Mouse (Mus musculus): Measurements from ENCODE around the gene Gm49358. TPM values are rescaled to one million over a fixed set of nuclear protein-coding genes. Genes with fewer than 3 reads are reported as not detected.

The Gm49358 gene
- polyA plus RNA-seq, 1 experiment, result not detected

DNA sequence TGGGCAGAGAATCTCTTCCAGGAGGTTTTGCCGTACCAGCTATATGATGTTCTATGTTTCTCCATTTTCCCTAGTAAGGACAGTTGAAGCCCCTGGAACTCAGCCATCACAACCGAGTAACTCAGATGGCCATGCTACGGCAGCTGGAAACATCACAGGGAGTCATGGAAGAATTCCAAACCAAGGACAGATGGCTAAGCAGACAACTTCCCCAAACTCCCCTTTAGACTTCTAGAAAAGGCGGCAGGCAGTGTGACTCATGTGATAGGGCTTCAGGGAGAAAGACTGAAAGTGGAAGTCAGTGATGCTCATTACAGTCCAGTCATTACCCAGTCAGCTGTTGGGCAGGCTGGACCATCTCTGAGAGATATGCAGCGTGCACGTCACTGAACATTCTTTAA lies 8.5 kb downstream of the Gm49358 start:
- H3K4me1 ChIP-seq (ENCODE audit: control insufficient read depth), result no peaks in the 10 kb centered on the region
- TF ChIP-seq TAL1 (IDR thresholded peaks at IDR 0.05; ENCODE audit: low read length) (no peak), GATA1 (IDR thresholded peaks at IDR 0.05; ENCODE audit: low read length) (no peak)
- no peaks in the 10 kb centered on the region for H3K9me3 ChIP-seq (ENCODE audit: control insufficient read depth, low read length)
- H3K36me3 ChIP-seq (ENCODE audit: control insufficient read depth), result no peaks in the 10 kb centered on the region
- no peak overlapping the region for H3K4me3 ChIP-seq (replicated peaks)
- peaks cover 3% of the 10 kb centered on the region; the same call in 1 of the 2 replicates for H3K27me3 ChIP-seq (ENCODE audit: control insufficient read depth)

DNA sequence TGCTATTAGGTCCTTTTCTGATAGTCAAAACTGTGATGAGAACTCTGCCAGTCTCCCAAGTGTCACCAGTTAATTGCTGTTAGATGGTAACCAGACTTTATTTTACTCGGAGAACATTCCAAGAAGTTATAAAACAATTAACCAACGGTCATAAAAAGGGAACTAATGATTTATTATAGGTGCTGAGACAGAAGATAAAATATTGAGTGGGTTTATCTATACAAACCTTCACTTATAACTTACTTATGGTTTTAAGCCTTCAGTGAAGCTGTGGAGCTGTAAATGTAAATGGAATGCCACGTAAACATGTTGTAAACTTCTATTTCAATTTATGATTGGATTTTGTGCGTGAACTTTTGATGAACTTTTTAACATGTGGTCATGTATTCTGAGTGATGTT lies 9.6 kb downstream of the Gm49358 start:
- Histone ChIP-seq H3K36me3 (ENCODE audit: control insufficient read depth) (no peaks in the 10 kb centered on the region), H3K9me3 (ENCODE audit: control insufficient read depth, low read length) (no peaks in the 10 kb centered on the region), H3K4me1 (ENCODE audit: control insufficient read depth) (peaks cover 9% of the 10 kb centered on the region), H3K4me3 (replicated peaks) (no peak overlapping the region), H3K27me3 (ENCODE audit: control insufficient read depth) (peaks cover 9% of the 10 kb centered on the region)
- no peak for TF ChIP-seq GATA1 (IDR thresholded peaks at IDR 0.05; ENCODE audit: low read length)
- no peak for TF ChIP-seq TAL1 (IDR thresholded peaks at IDR 0.05; ENCODE audit: low read length)

DNA sequence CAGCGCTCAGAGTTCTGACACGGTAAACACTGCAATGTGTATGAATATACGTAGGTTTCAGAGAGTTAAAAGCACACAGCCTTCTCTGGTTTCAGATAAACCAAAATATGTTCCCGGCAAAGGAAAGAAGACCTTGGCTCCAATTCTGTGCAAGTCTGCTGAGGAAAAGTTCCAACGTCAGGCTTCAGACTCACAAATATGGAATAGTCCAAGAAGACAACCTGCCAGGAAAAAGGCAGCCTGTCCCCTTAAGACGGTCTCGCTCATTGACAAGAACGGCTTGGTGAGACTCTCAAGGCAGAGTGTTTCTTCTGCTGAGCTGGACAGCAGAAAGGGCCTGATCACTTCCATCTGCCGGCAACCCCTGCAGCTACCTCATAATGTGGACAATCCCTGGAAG lies 12.5 kb downstream of the Gm49358 start:
- no peaks in the 10 kb centered on the region for H3K9me3 ChIP-seq (ENCODE audit: control insufficient read depth, low read length)
- H3K4me1 ChIP-seq (ENCODE audit: control insufficient read depth), result peaks cover 27% of the 10 kb centered on the region
- H3K27me3 ChIP-seq (ENCODE audit: control insufficient read depth), result peaks cover 11% of the 10 kb centered on the region
- H3K4me3 ChIP-seq (replicated peaks), result no peak overlapping the region
- TF ChIP-seq TAL1 (IDR thresholded peaks at IDR 0.05; ENCODE audit: low read length) (no peak), GATA1 (IDR thresholded peaks at IDR 0.05; ENCODE audit: low read length) (no peak)
- no peaks in the 10 kb centered on the region for H3K36me3 ChIP-seq (ENCODE audit: control insufficient read depth)

DNA sequence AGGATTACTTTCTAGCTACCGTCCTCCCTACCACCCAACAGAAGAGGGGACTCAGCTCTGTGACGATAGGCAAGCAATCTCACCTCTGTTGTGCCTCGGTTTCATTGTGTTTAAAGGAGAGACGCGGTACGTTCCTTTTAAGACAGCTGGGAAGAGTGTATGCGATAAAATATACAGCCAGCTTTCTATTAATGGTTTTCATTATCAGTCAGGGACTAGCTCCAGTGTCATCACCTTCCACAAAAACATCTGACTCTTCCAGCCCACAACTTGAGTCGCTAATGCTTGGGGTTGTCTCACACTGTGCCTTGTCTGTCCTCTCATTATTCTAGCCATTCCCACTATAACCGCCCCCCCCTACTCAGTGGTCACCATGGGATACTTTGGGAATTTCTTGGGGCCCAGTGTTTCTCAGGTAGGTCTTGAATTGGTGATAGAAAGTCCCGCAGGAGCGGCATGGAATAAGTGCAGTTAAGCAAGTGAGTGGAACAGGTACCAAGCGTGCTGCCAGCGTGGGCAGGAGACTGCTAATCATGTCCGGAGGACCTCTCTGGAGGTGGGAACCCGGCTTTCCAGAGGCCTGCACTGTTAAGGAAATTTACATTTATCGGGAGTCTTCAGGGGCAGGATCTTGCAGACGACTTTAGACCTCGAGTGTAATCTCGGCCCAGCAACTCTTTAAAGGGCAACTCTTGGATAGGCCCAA lies 14.0 kb downstream of the Gm49358 start:
- peaks cover 27% of the 10 kb centered on the region for H3K4me1 ChIP-seq (ENCODE audit: control insufficient read depth)
- H3K36me3 ChIP-seq (ENCODE audit: control insufficient read depth), result no peaks in the 10 kb centered on the region
- peaks cover 11% of the 10 kb centered on the region for H3K27me3 ChIP-seq (ENCODE audit: control insufficient read depth)
- no peaks in the 10 kb centered on the region for H3K9me3 ChIP-seq (ENCODE audit: control insufficient read depth, low read length)
- TF ChIP-seq GATA1 (IDR thresholded peaks at IDR 0.05; ENCODE audit: low read length) (no peak), TAL1 (IDR thresholded peaks at IDR 0.05; ENCODE audit: low read length) (no peak)
- H3K4me3 ChIP-seq (replicated peaks), result peak overlapping the region; percentile 74

DNA sequence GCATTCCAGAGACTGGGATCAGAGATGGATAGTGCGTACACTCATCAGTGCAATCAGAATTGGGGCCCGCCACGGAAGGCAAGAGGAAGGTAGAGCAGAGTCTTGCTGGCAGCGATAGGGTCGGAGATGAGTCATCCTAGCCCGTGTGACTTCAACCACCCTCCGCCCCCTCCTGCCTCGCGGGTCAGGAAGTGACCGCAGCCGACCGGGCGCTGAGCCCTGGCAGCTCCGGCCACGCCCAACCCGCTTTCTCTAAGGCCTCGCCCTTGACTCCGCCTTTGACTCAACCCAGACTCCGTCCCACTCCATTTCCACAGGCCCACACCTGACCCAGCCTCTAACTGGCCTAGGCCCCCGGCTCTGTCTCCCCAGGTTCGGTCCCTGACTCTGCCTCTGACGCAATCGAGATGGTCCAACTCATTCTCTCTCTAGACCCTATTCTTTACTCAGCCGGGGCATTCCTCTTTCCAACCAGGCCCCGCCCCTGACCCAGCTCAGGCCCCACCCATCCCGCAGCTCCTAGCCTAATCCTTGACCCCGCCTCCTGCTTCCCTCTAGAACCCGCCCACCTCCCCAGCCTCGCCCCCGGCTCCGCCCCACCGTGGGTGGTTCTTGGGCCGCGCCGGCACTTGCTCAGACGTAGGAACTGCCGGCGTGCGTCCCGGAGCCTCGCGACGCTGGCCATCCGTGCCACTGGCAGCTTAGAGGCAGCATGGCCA lies 14.8 kb downstream of the Gm49358 start, which contains the start of gene Nt5dc3:
Gene Nt5dc3, plus strand, starts transcription at position 608 of the 719 bp plus-strand sequence.
- H3K27me3 ChIP-seq (ENCODE audit: control insufficient read depth), result peaks cover 11% of the 10 kb centered on the region
- no peaks in the 10 kb centered on the region for H3K9me3 ChIP-seq (ENCODE audit: control insufficient read depth, low read length)
- H3K36me3 ChIP-seq (ENCODE audit: control insufficient read depth), result no peaks in the 10 kb centered on the region
- H3K4me1 ChIP-seq (ENCODE audit: control insufficient read depth), result peaks cover 27% of the 10 kb centered on the region
- peak within 1 kb of the TSS; percentile 74 for H3K4me3 ChIP-seq (replicated peaks)
- TF ChIP-seq GATA1 (IDR thresholded peaks at IDR 0.05; ENCODE audit: low read length) (no peak), TAL1 (IDR thresholded peaks at IDR 0.05; ENCODE audit: low read length) (no peak)

DNA sequence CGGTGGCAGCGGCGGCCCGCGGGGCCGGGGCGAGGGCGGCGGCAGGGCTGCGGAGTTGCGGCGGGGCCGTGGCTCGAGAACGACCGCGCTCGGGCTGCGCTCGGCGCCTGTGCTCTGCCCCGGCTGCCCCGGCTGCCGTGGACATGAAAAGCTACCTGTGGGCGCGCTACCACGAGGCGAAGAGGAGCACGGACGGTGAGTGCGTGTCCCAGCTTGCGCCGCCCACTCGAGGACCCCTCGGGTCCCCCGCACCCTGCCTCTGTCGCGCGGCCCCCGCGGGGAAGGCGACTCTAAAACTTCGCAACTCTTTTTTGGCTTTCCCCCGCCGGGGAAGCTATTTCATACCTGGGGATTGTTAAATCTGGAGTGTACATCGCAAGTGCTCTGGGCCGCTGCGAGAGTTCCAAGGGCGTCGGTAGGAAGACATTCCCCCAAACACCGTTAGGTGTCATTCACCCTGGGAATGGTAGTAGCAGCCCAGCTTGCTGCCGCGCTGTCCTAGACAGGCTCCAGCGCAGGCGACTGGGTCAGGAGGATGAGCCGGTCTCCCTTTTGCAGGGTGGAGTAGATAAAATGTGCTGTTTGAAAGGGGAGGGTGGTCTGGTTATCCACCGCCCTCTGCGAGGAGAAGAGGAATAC lies 15.5 kb downstream of the Gm49358 start:
- Histone ChIP-seq H3K4me1 (ENCODE audit: control insufficient read depth) (peaks cover 27% of the 10 kb centered on the region), H3K27me3 (ENCODE audit: control insufficient read depth) (peaks cover 11% of the 10 kb centered on the region), H3K4me3 (replicated peaks) (peak overlapping the region; percentile 74), H3K9me3 (ENCODE audit: control insufficient read depth, low read length) (no peaks in the 10 kb centered on the region), H3K36me3 (ENCODE audit: control insufficient read depth) (no peaks in the 10 kb centered on the region)
- TF ChIP-seq GATA1 (IDR thresholded peaks at IDR 0.05; ENCODE audit: low read length) (no peak), TAL1 (IDR thresholded peaks at IDR 0.05; ENCODE audit: low read length) (no peak)

DNA sequence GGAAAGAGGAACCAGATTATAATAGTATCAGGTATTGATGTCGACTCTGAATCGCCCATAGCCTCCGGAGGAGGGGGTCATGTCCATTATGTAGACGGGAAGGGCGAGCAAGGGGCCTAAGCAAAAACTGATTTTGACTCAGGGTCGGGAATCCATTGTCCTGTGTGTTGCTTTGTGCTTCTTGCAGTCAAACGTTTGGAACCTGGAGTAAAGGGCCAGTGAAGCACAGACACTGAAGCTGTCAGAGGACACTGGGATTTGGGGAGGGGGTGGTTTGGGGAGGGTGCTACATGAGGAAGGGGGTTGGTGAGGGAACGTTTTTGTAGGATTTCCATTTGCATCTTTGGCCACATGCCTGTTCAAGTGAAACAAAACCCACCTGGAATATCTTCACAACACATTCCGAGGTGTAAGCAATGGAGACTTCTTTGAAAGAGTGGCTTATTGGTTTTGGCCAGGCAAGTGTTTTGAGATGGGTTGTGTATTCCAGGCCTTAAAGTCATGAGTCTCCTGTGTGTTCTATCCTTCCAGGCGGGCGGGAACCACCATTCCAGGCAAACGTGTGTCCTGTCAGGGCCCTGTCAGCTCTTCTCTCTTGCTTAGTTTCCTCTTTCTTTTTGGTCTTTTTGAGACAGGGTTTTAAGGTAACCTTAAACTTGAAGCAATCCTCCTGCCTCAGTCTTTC lies 16.2 kb downstream of the Gm49358 start:
- Histone ChIP-seq H3K9me3 (ENCODE audit: control insufficient read depth, low read length) (no peaks in the 10 kb centered on the region), H3K4me1 (ENCODE audit: control insufficient read depth) (peaks cover 27% of the 10 kb centered on the region), H3K27me3 (ENCODE audit: control insufficient read depth) (peaks cover 11% of the 10 kb centered on the region), H3K4me3 (replicated peaks) (peak overlapping the region; percentile 74), H3K36me3 (ENCODE audit: control insufficient read depth) (no peaks in the 10 kb centered on the region)
- TF ChIP-seq TAL1 (IDR thresholded peaks at IDR 0.05; ENCODE audit: low read length) (no peak), GATA1 (IDR thresholded peaks at IDR 0.05; ENCODE audit: low read length) (no peak)

DNA sequence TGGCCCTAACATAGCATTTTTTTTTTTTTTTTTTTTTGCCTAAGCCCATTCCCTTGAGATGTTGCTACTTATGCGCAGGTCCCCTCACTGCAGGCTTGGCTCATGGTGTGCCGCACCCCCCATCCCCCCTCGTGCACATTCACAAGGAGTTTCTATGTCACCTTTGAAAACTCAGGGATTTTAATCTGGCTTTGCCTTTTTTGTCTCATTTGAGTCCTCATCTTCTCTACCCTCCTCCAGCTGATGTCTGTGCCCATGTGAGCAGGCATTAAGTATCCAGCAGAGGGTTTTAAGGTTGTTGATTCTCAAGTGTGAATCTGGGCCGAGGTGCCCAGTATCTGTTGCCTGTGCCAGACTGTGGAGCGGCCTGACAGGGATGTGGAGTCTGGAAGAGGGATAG lies 17.9 kb downstream of the Gm49358 start:
- H3K4me1 ChIP-seq (ENCODE audit: control insufficient read depth), result peaks cover 27% of the 10 kb centered on the region
- H3K4me3 ChIP-seq (replicated peaks), result no peak overlapping the region
- TF ChIP-seq GATA1 (IDR thresholded peaks at IDR 0.05; ENCODE audit: low read length) (no peak), TAL1 (IDR thresholded peaks at IDR 0.05; ENCODE audit: low read length) (no peak)

More for the DNA sequence above, 17.9 kb downstream of the Gm49358 start:
- no peaks in the 10 kb centered on the region for H3K36me3 ChIP-seq (ENCODE audit: control insufficient read depth)
- H3K27me3 ChIP-seq (ENCODE audit: control insufficient read depth), result peaks cover 11% of the 10 kb centered on the region
- H3K9me3 ChIP-seq (ENCODE audit: control insufficient read depth, low read length), result no peaks in the 10 kb centered on the region

All from erythroblast, embryonic 14.5 days (primary cell).